ENCODE assay signal across 22 mouse cellular contexts in genomic region chr6:145215826-145216225, GRCm38 (mm10). TPM values are rescaled to one million over a fixed set of nuclear protein-coding genes. Genes with fewer than 3 reads are reported as not detected.
DNase-seq lines count a peak whose midpoint lies in the region; ATAC-seq and TF ChIP-seq lines count a peak whose summit lies in the region.
"Had no signal": no experiment of that assay in that cellular context is flagged by ENCODE, and none has a peak within 500 bp of the region (broad histone marks: within the 10 kb centered on the region; RNA-seq: fewer than 3 reads in every experiment).

No protein-coding gene starts in this region.

- intact Hi-C loops in left cerebral cortex, adult 2 months (cut with DNase I), result no loop called here

- H3K27ac ChIP-seq in left cerebral cortex, adult 2 months, result peak overlapping the region; percentile 76; the same call in 1 of the 2 replicates
- H3K27ac ChIP-seq in midbrain, embryonic 11.5 days (ENCODE audit: low read depth, low read length), result no peak overlapping the region
- no peak overlapping the region for H3K27ac ChIP-seq in midbrain, embryonic 10.5 days (replicated peaks)

- no peaks in the 10 kb centered on the region; the same call in 1 of the 2 replicates for H3K36me3 ChIP-seq in midbrain, embryonic 11.5 days (ENCODE audit: control insufficient read depth, insufficient read depth, low read length)
- peaks cover 43% of the 10 kb centered on the region for H3K36me3 ChIP-seq in midbrain, embryonic 10.5 days

- no peak overlapping the region for H3K4me2 ChIP-seq in midbrain, embryonic 11.5 days

- no peaks in the 10 kb centered on the region for H3K27me3 ChIP-seq in midbrain, embryonic 11.5 days (ENCODE audit: control insufficient read depth, insufficient read depth, low read length)
- H3K27me3 ChIP-seq in midbrain, embryonic 10.5 days (ENCODE audit: low read depth, poor library complexity, severe bottlenecking), result no peaks in the 10 kb centered on the region
- H3K27me3 ChIP-seq: CH12.LX, Patski had no signal

- no peak for TF ChIP-seq CTCF in left cerebral cortex, adult 2 months (IDR thresholded peaks at IDR 0.05)

- H3K4me3 ChIP-seq in left cerebral cortex, adult 2 months, result no peak overlapping the region
- no peak overlapping the region for H3K4me3 ChIP-seq in midbrain, embryonic 11.5 days (ENCODE audit: low read depth, low read length)
- no peak overlapping the region for H3K4me3 ChIP-seq in midbrain, embryonic 10.5 days

- no peaks in the 10 kb centered on the region for H3K9me3 ChIP-seq in midbrain, embryonic 11.5 days (ENCODE audit: control insufficient read depth, low read length)
- no peaks in the 10 kb centered on the region for H3K9me3 ChIP-seq in midbrain, embryonic 10.5 days (replicated peaks)
- H3K9me3 ChIP-seq: G1E had no signal

- H3K9ac ChIP-seq in midbrain, embryonic 11.5 days (ENCODE audit: low read length), result no peak overlapping the region

- no peak for ATAC-seq in midbrain, embryonic 11.5 days (ENCODE audit: low FRiP score)
- ATAC-seq in monocyte, adult 5-6 weeks (replicated peaks; ENCODE audit: insufficient number of reproducible peaks, low FRiP score, low TSS enrichment, poor library complexity, severe bottlenecking), result no peak
- ATAC-seq: activated CD4-positive, CD25-positive, alpha-beta regulatory T cell, adult 4 months; CD4-positive, CD25-positive, alpha-beta regulatory T cell, adult 4 months; Patski had no signal

- 90% methylated on average over 3 of the region's 3 CpGs for WGBS in midbrain, embryonic 11.5 days
- WGBS in midbrain, embryonic 10.5 days, result 94% methylated on average over 3 of the region's 3 CpGs

- DNase-seq in left cerebral cortex, adult 2 months (ENCODE audit: extremely low spot score in 1 of 2, low spot score in 2 of 2), result no peak
- DNase-seq in left cerebral cortex, adult 8-10 months (ENCODE audit: low spot score in 2 of 2), result no peak
- peak; percentile 74 for DNase-seq in midbrain, embryonic 11.5 days (ENCODE audit: low spot score, missing footprints)
- DNase-seq in midbrain, embryonic 10.5 days (ENCODE audit: low spot score), result no peak
- DNase-seq in 416B (ENCODE audit: low read depth), result peak; percentile 77
- DNase-seq: adrenal gland, adult 2 months; adrenal gland, adult 8-10 months; adrenal gland, postnatal 10 days; adrenal gland, postnatal 14 days; adrenal gland, postnatal 25 days; adrenal gland, postnatal 36 days; B cell, adult 2 months; cerebellum, adult 11 months; cerebellum, adult 11-12 months; cerebellum, adult 18-20 months; cerebellum, adult 2 months had no signal

- peaks cover 7% of the 10 kb centered on the region for H3K4me1 ChIP-seq in midbrain, embryonic 11.5 days (ENCODE audit: control insufficient read depth, insufficient read depth, low read length)
- H3K4me1 ChIP-seq in midbrain, embryonic 10.5 days, result peaks cover 11% of the 10 kb centered on the region

RNA-seq across cellular contexts. Expression of gene Etfrf1, which starts 4.9 kb away (rescaled TPM):
- total RNA-seq in left cerebral cortex, adult 2 months (2021), result 10 to 100 TPM; 22.5 to 23.4 TPM
- total RNA-seq in left cerebral cortex, adult 8-10 months (2022), result 10 to 100 TPM; 24.0 to 27.9 (median 26.4) TPM
- 41.8 and 42.3 TPM in 2 replicates for polyA plus RNA-seq in midbrain, embryonic 11.5 days (2014; fragmentation: Nextera tagmentation; extraction: Ambion mirVana)
- polyA plus RNA-seq in midbrain, embryonic 10.5 days (2016; fragmentation: Nextera tagmentation; extraction: Ambion mirVana), result 36.6 and 41.4 TPM in 2 replicates
- 18.3 to 22.7 TPM (median 19.3 TPM) in 3 replicates for total RNA-seq in monocyte, adult 5-6 weeks (2017)

RNA-seq across cellular contexts. Expression of gene Casc1, which starts 5.0 kb away (rescaled TPM):
- 1 to 10 TPM; 1.3 to 1.9 TPM for total RNA-seq in left cerebral cortex, adult 2 months (2021)
- total RNA-seq in left cerebral cortex, adult 8-10 months (2022), result 1 to 10 TPM; 1.1 to 1.9 (median 1.2) TPM
- polyA plus RNA-seq in midbrain, embryonic 11.5 days (2014; fragmentation: Nextera tagmentation; extraction: Ambion mirVana), result 0.27 and 0.73 TPM in 2 replicates
- 0.38 and 0.41 TPM in 2 replicates for polyA plus RNA-seq in midbrain, embryonic 10.5 days (2016; fragmentation: Nextera tagmentation; extraction: Ambion mirVana)
- total RNA-seq in monocyte, adult 5-6 weeks (2017), result 1.7 to 3.1 TPM (median 2.9 TPM) in 3 replicates
- polyA plus RNA-seq: G1E had no signal

RNA-seq across cellular contexts. Expression of gene Kras, which starts 34.2 kb away (rescaled TPM):
- 10 to 100 TPM; 78.4 to 79.8 TPM for total RNA-seq in left cerebral cortex, adult 2 months (2021)
- total RNA-seq in left cerebral cortex, adult 8-10 months (2022), result 10 to 100 TPM; 70.6 to 83.1 (median 72.7) TPM
- 129 and 133 TPM in 2 replicates for polyA plus RNA-seq in midbrain, embryonic 11.5 days (2014; fragmentation: Nextera tagmentation; extraction: Ambion mirVana)
- 97.6 and 102 TPM in 2 replicates for polyA plus RNA-seq in midbrain, embryonic 10.5 days (2016; fragmentation: Nextera tagmentation; extraction: Ambion mirVana)
- 80.5 to 105 TPM (median 99.5 TPM) in 3 replicates for total RNA-seq in monocyte, adult 5-6 weeks (2017)

Comparison
In these comparisons a context has a peak if more than half of its experiments do, and no peak if none do; other contexts are left out.
1. DNase-seq: peak in midbrain, embryonic 11.5 days (single experiment) and 416B (single experiment); none in left cerebral cortex, adult 2 months (0 of 2), left cerebral cortex, adult 8-10 months (0 of 2) and midbrain, embryonic 10.5 days (single experiment).